Mouse (Mus musculus): ENCODE measurements at regions not wholly inside any gene's neighbourhood (a gene's known extent, or its start where the extent isn't known, plus 50 kb on each side); places are given as distances from the start of the nearest gene placed in this dataset.
A peak's percentile ranks its signal among the peaks of the same experiment; 100 is the strongest.

DNA sequence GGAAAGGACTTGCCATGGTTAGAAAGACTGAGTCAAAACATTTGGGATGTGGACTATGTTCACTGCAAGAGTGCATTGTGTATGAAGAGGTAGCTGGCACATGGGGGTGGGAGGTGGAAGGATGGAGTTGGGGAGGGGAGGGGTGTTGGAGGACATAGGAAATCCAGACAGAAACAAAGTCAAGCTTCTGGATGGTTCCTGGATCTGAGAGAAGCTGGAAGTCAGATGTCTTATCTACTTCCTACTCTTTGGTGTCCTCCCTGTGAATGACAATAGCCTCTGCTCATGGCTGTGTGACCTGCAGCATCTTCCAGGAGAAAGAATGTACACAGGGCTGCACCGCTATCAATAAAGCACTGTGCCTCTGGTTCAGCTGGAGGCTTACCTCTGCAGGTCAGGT is 491.3 kb downstream of the Rnf144a start:
- no peaks in the 10 kb centered on the region for H3K27me3 ChIP-seq (ENCODE audit: control insufficient read depth, insufficient read depth, low read length, poor library complexity, severe bottlenecking)
- H3K27ac ChIP-seq (ENCODE audit: insufficient read depth, low read length), result no peak overlapping the region
- no peak overlapping the region for H3K9ac ChIP-seq (ENCODE audit: low read depth, poor library complexity, severe bottlenecking)
- H3K36me3 ChIP-seq (ENCODE audit: control insufficient read depth, insufficient read depth, low read length, poor library complexity, severe bottlenecking), result no peaks in the 10 kb centered on the region
- no peak for TF ChIP-seq CTCF (IDR thresholded peaks at IDR 0.05; ENCODE audit: low read depth, low read length)
- no peak for TF ChIP-seq EP300 (IDR thresholded peaks at IDR 0.05; ENCODE audit: insufficient read depth, low read depth, low read length)
- no peak for TF ChIP-seq POLR2A (IDR thresholded peaks at IDR 0.05; ENCODE audit: insufficient read depth, low read length)
- no peaks in the 10 kb centered on the region for H3K4me1 ChIP-seq (ENCODE audit: control insufficient read depth, insufficient read depth, low read length)
- H3K4me3 ChIP-seq (ENCODE audit: low read depth, low read length), result no peak overlapping the region
- H3K9me3 ChIP-seq (replicated peaks; ENCODE audit: control insufficient read depth, insufficient read depth, low read length, poor library complexity, severe bottlenecking), result no peaks in the 10 kb centered on the region

DNA sequence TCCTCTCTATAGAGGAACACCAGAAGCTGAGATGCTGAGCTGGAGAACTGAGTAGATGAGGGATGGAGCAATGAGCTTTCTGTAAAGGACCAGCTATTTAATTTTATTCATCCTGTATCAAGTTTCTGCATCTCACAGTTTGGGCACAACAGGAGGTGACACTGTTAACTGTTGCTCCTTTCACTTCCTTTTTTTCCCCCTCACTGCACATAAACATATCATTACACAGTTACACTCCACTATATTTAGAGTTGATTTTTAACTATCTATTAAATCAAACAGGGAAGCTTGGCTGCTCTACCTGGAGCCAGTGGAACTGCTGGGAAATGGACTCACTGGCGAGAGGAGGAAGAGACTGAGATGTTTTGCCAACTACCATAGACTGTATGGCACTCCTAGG is 509.4 kb downstream of the Rnf144a start:
- no peaks in the 10 kb centered on the region for H3K36me3 ChIP-seq (ENCODE audit: control insufficient read depth, insufficient read depth, low read length, poor library complexity, severe bottlenecking)
- H3K4me1 ChIP-seq (ENCODE audit: control insufficient read depth, insufficient read depth, low read length), result no peaks in the 10 kb centered on the region
- no peak overlapping the region for H3K4me3 ChIP-seq (ENCODE audit: low read depth, low read length)
- TF ChIP-seq EP300 (IDR thresholded peaks at IDR 0.05; ENCODE audit: insufficient read depth, low read depth, low read length), result no peak
- TF ChIP-seq POLR2A (IDR thresholded peaks at IDR 0.05; ENCODE audit: insufficient read depth, low read length), result no peak
- TF ChIP-seq CTCF (IDR thresholded peaks at IDR 0.05; ENCODE audit: low read depth, low read length), result no peak
- no peaks in the 10 kb centered on the region for H3K9me3 ChIP-seq (replicated peaks; ENCODE audit: control insufficient read depth, insufficient read depth, low read length, poor library complexity, severe bottlenecking)
- H3K27ac ChIP-seq (ENCODE audit: insufficient read depth, low read length), result no peak overlapping the region
- H3K27me3 ChIP-seq (ENCODE audit: control insufficient read depth, insufficient read depth, low read length, poor library complexity, severe bottlenecking), result no peaks in the 10 kb centered on the region
- no peak overlapping the region for H3K9ac ChIP-seq (ENCODE audit: low read depth, poor library complexity, severe bottlenecking)

DNA sequence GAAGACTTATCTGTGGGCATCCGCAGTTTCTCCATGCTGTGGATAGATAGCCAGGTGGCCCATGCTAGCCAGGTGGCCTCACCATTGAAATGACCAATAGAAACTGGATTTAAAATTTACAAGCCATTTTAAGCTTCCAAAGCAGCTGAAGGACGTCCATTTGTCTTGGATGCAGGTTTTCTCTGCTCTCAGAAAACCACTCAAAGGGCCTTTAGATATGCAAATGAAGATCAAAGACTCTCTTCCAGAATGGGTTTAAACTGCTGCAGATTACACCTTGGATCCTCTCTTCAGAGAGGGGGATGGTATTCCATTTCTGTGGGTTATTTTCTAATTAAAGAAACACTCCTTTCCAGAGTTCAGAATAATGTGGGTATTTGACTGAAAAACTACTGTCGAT is 518.5 kb downstream of the Rnf144a start:
- no peaks in the 10 kb centered on the region for H3K4me1 ChIP-seq (ENCODE audit: control insufficient read depth, insufficient read depth, low read length)
- H3K9me3 ChIP-seq (replicated peaks; ENCODE audit: control insufficient read depth, insufficient read depth, low read length, poor library complexity, severe bottlenecking), result no peaks in the 10 kb centered on the region
- H3K9ac ChIP-seq (ENCODE audit: low read depth, poor library complexity, severe bottlenecking), result no peak overlapping the region
- H3K4me3 ChIP-seq (ENCODE audit: low read depth, low read length), result no peak overlapping the region
- TF ChIP-seq EP300 (IDR thresholded peaks at IDR 0.05; ENCODE audit: insufficient read depth, low read depth, low read length) (no peak), CTCF (IDR thresholded peaks at IDR 0.05; ENCODE audit: low read depth, low read length) (no peak), POLR2A (IDR thresholded peaks at IDR 0.05; ENCODE audit: insufficient read depth, low read length) (no peak)
- no peaks in the 10 kb centered on the region for H3K36me3 ChIP-seq (ENCODE audit: control insufficient read depth, insufficient read depth, low read length, poor library complexity, severe bottlenecking)
- no peaks in the 10 kb centered on the region for H3K27me3 ChIP-seq (ENCODE audit: control insufficient read depth, insufficient read depth, low read length, poor library complexity, severe bottlenecking)
- no peak overlapping the region for H3K27ac ChIP-seq (ENCODE audit: insufficient read depth, low read length)

DNA sequence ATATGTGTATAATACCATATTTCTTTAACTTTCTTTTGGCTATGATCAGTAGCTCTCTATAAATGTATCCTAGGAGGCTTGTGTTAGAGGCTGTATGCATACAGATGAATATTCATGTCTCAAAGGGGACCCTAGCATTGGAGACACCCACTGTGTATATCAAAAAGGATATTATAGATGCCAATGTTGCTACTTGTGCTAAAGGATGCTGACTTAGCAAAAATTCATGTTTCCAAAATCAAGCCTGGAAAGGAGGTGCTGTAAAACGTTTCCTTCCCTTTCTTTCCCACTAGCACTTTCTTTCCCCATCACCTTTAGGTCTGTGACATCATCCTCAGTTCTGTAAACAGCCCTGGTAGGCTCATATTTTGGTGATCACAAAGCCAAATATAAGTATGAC is 519.4 kb downstream of the Rnf144a start:
- H3K4me3 ChIP-seq (ENCODE audit: low read depth, low read length), result no peak overlapping the region
- no peaks in the 10 kb centered on the region for H3K27me3 ChIP-seq (ENCODE audit: control insufficient read depth, insufficient read depth, low read length, poor library complexity, severe bottlenecking)
- TF ChIP-seq EP300 (IDR thresholded peaks at IDR 0.05; ENCODE audit: insufficient read depth, low read depth, low read length) (no peak), POLR2A (IDR thresholded peaks at IDR 0.05; ENCODE audit: insufficient read depth, low read length) (no peak), CTCF (IDR thresholded peaks at IDR 0.05; ENCODE audit: low read depth, low read length) (no peak)
- H3K9ac ChIP-seq (ENCODE audit: low read depth, poor library complexity, severe bottlenecking), result no peak overlapping the region
- no peak overlapping the region for H3K27ac ChIP-seq (ENCODE audit: insufficient read depth, low read length)
- H3K36me3 ChIP-seq (ENCODE audit: control insufficient read depth, insufficient read depth, low read length, poor library complexity, severe bottlenecking), result no peaks in the 10 kb centered on the region
- no peaks in the 10 kb centered on the region for H3K9me3 ChIP-seq (replicated peaks; ENCODE audit: control insufficient read depth, insufficient read depth, low read length, poor library complexity, severe bottlenecking)
- no peaks in the 10 kb centered on the region for H3K4me1 ChIP-seq (ENCODE audit: control insufficient read depth, insufficient read depth, low read length)

DNA sequence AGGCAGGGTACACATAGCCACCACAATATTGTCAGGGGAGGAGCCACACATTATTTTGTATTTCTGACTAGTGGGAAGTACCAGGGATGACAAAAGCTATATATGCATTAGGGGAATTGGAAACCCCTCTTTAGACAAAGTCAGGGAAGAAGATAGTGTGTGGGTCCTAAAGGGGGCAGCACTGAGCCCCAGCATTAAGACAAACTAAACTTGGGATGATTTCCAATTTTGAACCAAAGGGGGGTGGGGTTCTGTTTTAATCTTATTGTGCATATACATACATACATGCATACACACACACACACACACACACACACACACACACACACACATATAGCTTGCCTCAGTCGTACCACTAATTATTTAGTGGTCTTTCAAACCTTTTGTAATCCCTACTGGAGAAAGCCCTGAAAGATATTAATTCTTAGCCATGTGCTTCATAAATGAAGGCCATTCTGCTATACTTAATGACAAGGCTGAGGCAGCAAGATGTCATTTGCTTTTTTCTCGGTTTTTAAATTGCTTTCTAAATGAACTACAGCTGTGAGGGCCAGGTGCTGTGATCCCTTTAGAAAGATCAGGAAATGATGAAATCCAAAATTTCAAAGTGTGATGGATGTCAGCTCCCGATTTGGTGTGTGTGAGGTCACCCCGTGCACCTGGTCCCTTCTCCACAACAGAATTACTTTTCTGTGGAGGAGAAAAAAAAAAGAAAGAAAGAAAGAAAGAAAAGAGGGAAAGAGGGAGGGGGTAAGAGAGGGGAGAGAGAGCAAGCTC is 523.5 kb downstream of the Rnf144a start:
- H3K9ac ChIP-seq (ENCODE audit: low read depth, poor library complexity, severe bottlenecking), result no peak overlapping the region
- no peaks in the 10 kb centered on the region for H3K27me3 ChIP-seq (ENCODE audit: control insufficient read depth, insufficient read depth, low read length, poor library complexity, severe bottlenecking)
- H3K36me3 ChIP-seq (ENCODE audit: control insufficient read depth, insufficient read depth, low read length, poor library complexity, severe bottlenecking), result no peaks in the 10 kb centered on the region
- no peaks in the 10 kb centered on the region for H3K4me1 ChIP-seq (ENCODE audit: control insufficient read depth, insufficient read depth, low read length)
- no peaks in the 10 kb centered on the region for H3K9me3 ChIP-seq (replicated peaks; ENCODE audit: control insufficient read depth, insufficient read depth, low read length, poor library complexity, severe bottlenecking)
- TF ChIP-seq CTCF (IDR thresholded peaks at IDR 0.05; ENCODE audit: low read depth, low read length), result no peak
- TF ChIP-seq EP300 (IDR thresholded peaks at IDR 0.05; ENCODE audit: insufficient read depth, low read depth, low read length), result no peak
- TF ChIP-seq POLR2A (IDR thresholded peaks at IDR 0.05; ENCODE audit: insufficient read depth, low read length), result no peak
- no peak overlapping the region for H3K27ac ChIP-seq (ENCODE audit: insufficient read depth, low read length)
- H3K4me3 ChIP-seq (ENCODE audit: low read depth, low read length), result no peak overlapping the region

DNA sequence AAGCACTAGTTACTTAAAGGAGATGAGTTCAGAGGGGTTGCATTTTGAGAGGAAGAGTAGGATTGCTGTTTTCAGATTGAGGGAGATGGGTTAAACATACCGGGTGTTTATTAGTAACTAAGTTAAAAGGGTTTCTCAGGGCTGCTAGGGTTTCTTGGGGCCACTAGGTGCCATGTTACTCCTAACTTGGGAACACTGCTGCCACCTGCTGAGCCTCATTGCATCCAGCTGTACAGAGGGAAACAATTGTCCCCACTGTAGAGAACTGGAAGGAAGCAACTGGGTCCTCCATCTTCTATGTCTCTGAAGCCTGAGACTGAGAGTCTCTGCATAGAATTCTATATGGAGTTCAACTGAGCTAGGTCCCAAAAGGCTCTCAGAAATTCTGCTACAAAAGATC is 524.3 kb downstream of the Rnf144a start:
- TF ChIP-seq POLR2A (IDR thresholded peaks at IDR 0.05; ENCODE audit: insufficient read depth, low read length) (no peak), CTCF (IDR thresholded peaks at IDR 0.05; ENCODE audit: low read depth, low read length) (peak; percentile 28), EP300 (IDR thresholded peaks at IDR 0.05; ENCODE audit: insufficient read depth, low read depth, low read length) (no peak)

More for the DNA sequence above, 524.3 kb downstream of the Rnf144a start:
- H3K9ac ChIP-seq (ENCODE audit: low read depth, poor library complexity, severe bottlenecking), result no peak overlapping the region
- no peaks in the 10 kb centered on the region for H3K36me3 ChIP-seq (ENCODE audit: control insufficient read depth, insufficient read depth, low read length, poor library complexity, severe bottlenecking)
- no peaks in the 10 kb centered on the region for H3K27me3 ChIP-seq (ENCODE audit: control insufficient read depth, insufficient read depth, low read length, poor library complexity, severe bottlenecking)
- no peaks in the 10 kb centered on the region for H3K9me3 ChIP-seq (replicated peaks; ENCODE audit: control insufficient read depth, insufficient read depth, low read length, poor library complexity, severe bottlenecking)
- H3K4me3 ChIP-seq (ENCODE audit: low read depth, low read length), result no peak overlapping the region
- no peaks in the 10 kb centered on the region for H3K4me1 ChIP-seq (ENCODE audit: control insufficient read depth, insufficient read depth, low read length)
- no peak overlapping the region for H3K27ac ChIP-seq (ENCODE audit: insufficient read depth, low read length)
